Mouse (Mus musculus): ENCODE data around the gene Foxp1. TPM values are rescaled to one million over a fixed set of nuclear protein-coding genes. Genes with fewer than 3 reads are reported as not detected.
A peak's percentile ranks its signal among the peaks of the same experiment; 100 is the strongest.

The Foxp1 gene
- polyA plus RNA-seq, 1 experiment from 2014 or later, result 141 TPM

GRCm38 (mm10) chr6:99492937-99493336 lies 29.6 kb downstream of the Foxp1 start:
- H3K36me3 ChIP-seq, result no peaks in the 10 kb centered on the region
- no peak for ATAC-seq (ENCODE audit: low FRiP score, low read depth)
- WGBS, result 37% methylated on average over 3 of the region's 3 CpGs
- no peaks in the 10 kb centered on the region for H3K27me3 ChIP-seq
- peaks cover 42% of the 10 kb centered on the region for H3K4me1 ChIP-seq
- no peak overlapping the region for H3K4me3 ChIP-seq
- no peaks in the 10 kb centered on the region for H3K9me3 ChIP-seq
- H3K27ac ChIP-seq, result no peak overlapping the region
- no peak overlapping the region for H3K4me2 ChIP-seq (replicated peaks)
- no peak overlapping the region for H3K9ac ChIP-seq

GRCm38 (mm10) chr6:99491979-99492544 lies 30.5 kb downstream of the Foxp1 start:
- no peak for ATAC-seq (ENCODE audit: low FRiP score, low read depth)
- Histone ChIP-seq H3K4me1 (peaks cover 33% of the 10 kb centered on the region), H3K36me3 (no peaks in the 10 kb centered on the region), H3K4me2 (replicated peaks) (no peak overlapping the region), H3K27me3 (no peaks in the 10 kb centered on the region), H3K4me3 (no peak overlapping the region), H3K9ac (no peak overlapping the region), H3K27ac (no peak overlapping the region), H3K9me3 (no peaks in the 10 kb centered on the region)
- 87% methylated on average over 6 of the region's 6 CpGs for WGBS

- no peaks in the 10 kb centered on the region for H3K9me3 ChIP-seq
- no peak overlapping the region for H3K27ac ChIP-seq
- H3K4me1 ChIP-seq, result peaks cover 27% of the 10 kb centered on the region
- no peak overlapping the region for H3K4me2 ChIP-seq (replicated peaks)
- 77% methylated on average over 3 of the region's 3 CpGs for WGBS
- ATAC-seq (ENCODE audit: low FRiP score, low read depth), result no peak
- no peak overlapping the region for H3K9ac ChIP-seq
- no peak overlapping the region for H3K4me3 ChIP-seq
- H3K36me3 ChIP-seq, result no peaks in the 10 kb centered on the region
- H3K27me3 ChIP-seq, result no peaks in the 10 kb centered on the region
Measured at GRCm38 (mm10) chr6:99491146-99491545, 31.4 kb downstream of the Foxp1 start.

- Histone ChIP-seq H3K9ac (no peak overlapping the region), H3K4me2 (replicated peaks) (no peak overlapping the region; the same call in 1 of the 2 replicates), H3K4me1 (peaks cover 33% of the 10 kb centered on the region), H3K27me3 (no peaks in the 10 kb centered on the region), H3K9me3 (no peaks in the 10 kb centered on the region), H3K4me3 (no peak overlapping the region), H3K27ac (no peak overlapping the region), H3K36me3 (no peaks in the 10 kb centered on the region)
- WGBS, result 76% methylated on average over 8 of the region's 8 CpGs
- no peak for ATAC-seq (ENCODE audit: low FRiP score, low read depth)
Measured at GRCm38 (mm10) chr6:99489900-99490648, 32.4 kb downstream of the Foxp1 start.

- H3K4me3 ChIP-seq, result no peak overlapping the region
- no peak for ATAC-seq (ENCODE audit: low FRiP score, low read depth)
- H3K4me2 ChIP-seq (replicated peaks), result no peak overlapping the region; the same call in 1 of the 2 replicates
- H3K4me1 ChIP-seq, result peaks cover 39% of the 10 kb centered on the region
- no peaks in the 10 kb centered on the region for H3K9me3 ChIP-seq
- no peak overlapping the region for H3K9ac ChIP-seq
- H3K27ac ChIP-seq, result no peak overlapping the region
- no peaks in the 10 kb centered on the region for H3K27me3 ChIP-seq
- no peaks in the 10 kb centered on the region for H3K36me3 ChIP-seq
- 44% methylated on average over 10 of the region's 10 CpGs for WGBS
Measured at GRCm38 (mm10) chr6:99489423-99489822, 33.1 kb downstream of the Foxp1 start.

GRCm38 (mm10) chr6:99485884-99486640 lies 36.5 kb downstream of the Foxp1 start:
- WGBS, result 57% methylated on average over 12 of the region's 12 CpGs
- no peaks in the 10 kb centered on the region; the same call in 1 of the 2 replicates for H3K36me3 ChIP-seq
- H3K4me3 ChIP-seq, result no peak overlapping the region
- ATAC-seq (ENCODE audit: low FRiP score, low read depth), result peak; percentile 7; the same call in 1 of the 2 replicates
- H3K27ac ChIP-seq, result peak overlapping the region; percentile 93
- H3K27me3 ChIP-seq, result no peaks in the 10 kb centered on the region
- no peak overlapping the region for H3K9ac ChIP-seq
- no peaks in the 10 kb centered on the region for H3K9me3 ChIP-seq
- H3K4me1 ChIP-seq, result peaks cover 60% of the 10 kb centered on the region
- H3K4me2 ChIP-seq (replicated peaks), result peak overlapping the region; percentile 60

- peak overlapping the region; percentile 93 for H3K27ac ChIP-seq
- H3K36me3 ChIP-seq, result no peaks in the 10 kb centered on the region; the same call in 1 of the 2 replicates
- H3K4me3 ChIP-seq, result peak overlapping the region; percentile 26
- H3K9ac ChIP-seq, result peak overlapping the region; percentile 21; the same call in 1 of the 2 replicates
- no peaks in the 10 kb centered on the region for H3K27me3 ChIP-seq
- H3K4me1 ChIP-seq, result peaks cover 57% of the 10 kb centered on the region
- 10% methylated on average over 20 of the region's 20 CpGs for WGBS
- H3K9me3 ChIP-seq, result no peaks in the 10 kb centered on the region
- ATAC-seq (ENCODE audit: low FRiP score, low read depth), result peak; percentile 91
- H3K4me2 ChIP-seq (replicated peaks), result peak overlapping the region; percentile 60
Measured at GRCm38 (mm10) chr6:99485217-99485883, 37.2 kb downstream of the Foxp1 start.

GRCm38 (mm10) chr6:99484884-99485216 lies 37.7 kb downstream of the Foxp1 start:
- H3K36me3 ChIP-seq, result no peaks in the 10 kb centered on the region; the same call in 1 of the 2 replicates
- peaks cover 54% of the 10 kb centered on the region for H3K4me1 ChIP-seq
- 2% methylated on average over 8 of the region's 8 CpGs for WGBS
- H3K4me2 ChIP-seq (replicated peaks), result peak overlapping the region; percentile 60
- 0 out of 2 replicates have a peak, but pooled peaks have one; percentile 1 for ATAC-seq (ENCODE audit: low FRiP score, low read depth)
- peak overlapping the region; percentile 26 for H3K4me3 ChIP-seq
- H3K9ac ChIP-seq, result 0 out of 2 replicates have a peak overlapping the region, but pooled peaks have one; percentile 21
- no peaks in the 10 kb centered on the region for H3K9me3 ChIP-seq
- H3K27ac ChIP-seq, result peak overlapping the region; percentile 93
- no peaks in the 10 kb centered on the region for H3K27me3 ChIP-seq

- H3K4me1 ChIP-seq, result peaks cover 48% of the 10 kb centered on the region
- no peaks in the 10 kb centered on the region for H3K27me3 ChIP-seq
- ATAC-seq (ENCODE audit: low FRiP score, low read depth), result peak; percentile 8
- WGBS, result 32% methylated on average over 7 of the region's 7 CpGs
- peak overlapping the region; percentile 60 for H3K4me2 ChIP-seq (replicated peaks)
- no peaks in the 10 kb centered on the region for H3K9me3 ChIP-seq
- no peaks in the 10 kb centered on the region; the same call in 1 of the 2 replicates for H3K36me3 ChIP-seq
- peak overlapping the region; percentile 76 for H3K27ac ChIP-seq
- H3K4me3 ChIP-seq, result no peak overlapping the region
- H3K9ac ChIP-seq, result no peak overlapping the region
Measured at GRCm38 (mm10) chr6:99484197-99484725, 38.3 kb downstream of the Foxp1 start.

GRCm38 (mm10) chr6:99483556-99483955 lies 39.0 kb downstream of the Foxp1 start:
- 18% methylated on average over 10 of the region's 10 CpGs for WGBS
- no peaks in the 10 kb centered on the region; the same call in 1 of the 2 replicates for H3K36me3 ChIP-seq
- ATAC-seq (ENCODE audit: low FRiP score, low read depth), result no peak
- peaks cover 46% of the 10 kb centered on the region for H3K4me1 ChIP-seq
- H3K9me3 ChIP-seq, result no peaks in the 10 kb centered on the region
- H3K4me2 ChIP-seq (replicated peaks), result peak overlapping the region; percentile 30
- no peak overlapping the region for H3K4me3 ChIP-seq
- H3K9ac ChIP-seq, result no peak overlapping the region
- no peaks in the 10 kb centered on the region for H3K27me3 ChIP-seq
- H3K27ac ChIP-seq, result 0 out of 2 replicates have a peak overlapping the region, but pooled peaks have one; percentile 6

- WGBS, result 37% methylated on average over 7 of the region's 7 CpGs
- Histone ChIP-seq H3K9me3 (no peaks in the 10 kb centered on the region), H3K27ac (no peak overlapping the region), H3K36me3 (no peaks in the 10 kb centered on the region; the same call in 1 of the 2 replicates), H3K4me1 (peaks cover 46% of the 10 kb centered on the region), H3K9ac (no peak overlapping the region), H3K4me2 (replicated peaks) (no peak overlapping the region), H3K27me3 (no peaks in the 10 kb centered on the region), H3K4me3 (no peak overlapping the region)
- ATAC-seq (ENCODE audit: low FRiP score, low read depth), result no peak
Measured at GRCm38 (mm10) chr6:99481568-99481967, 41.0 kb downstream of the Foxp1 start.
